Mouse (Mus musculus) lung, postnatal 0 days (tissue): ENCODE results near the gene Arpp21.

Source experiments
- CTCF ChIP-seq: IDR thresholded peaks from 2 replicates; pipeline ENCODE4 v1.5.1; 2016; ENCODE audit warnings: antibody characterized with exemption, mild to moderate bottlenecking
- EP300 ChIP-seq: IDR thresholded peaks from 2 replicates; pipeline ENCODE4 v1.6.1; 2016; ENCODE audit warnings: antibody characterized with exemption, mild to moderate bottlenecking, control low read depth

- TF ChIP-seq CTCF: no peak
- no peak for TF ChIP-seq EP300
Measured at GRCm38 (mm10) chr9:112140658-112141057, 95.1 kb downstream of the Arpp21 start.
